Mouse (Mus musculus) spleen, postnatal 36 days (tissue): ENCODE measurements around the gene D430041D05Rik.

Experiments used
- DNase-seq, 2 experiments: peaks; one replicate each; pipeline ENCODE4 v3.0.0; 2022; ENCODE audit warnings: low spot score in 2 of 2, mixed read lengths in 1 of 2

The D430041D05Rik gene

GRCm38 (mm10) chr2:104282835-104283234 is 128.0 kb downstream of the D430041D05Rik start:
- DNase-seq, result no peak

DNA sequence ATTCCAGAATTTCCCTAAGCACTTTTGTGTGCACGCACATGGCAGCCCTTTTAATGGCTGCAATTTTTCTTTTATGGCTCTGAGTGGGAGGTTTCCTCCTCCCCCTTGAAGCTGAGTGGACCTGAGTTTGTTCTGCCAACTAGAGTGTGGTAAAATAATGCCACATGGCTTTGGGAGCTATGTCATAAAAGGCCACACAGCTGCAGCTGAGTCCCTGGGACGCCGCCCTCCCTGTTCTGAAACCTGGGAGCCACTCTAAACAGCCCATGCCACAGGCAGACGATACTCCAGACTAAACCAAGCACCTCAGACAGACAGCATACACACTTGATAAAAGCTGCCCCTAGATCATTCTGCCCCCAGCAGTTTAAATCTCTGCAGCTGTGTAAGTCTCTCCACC is 143.8 kb downstream of the D430041D05Rik start:
- DNase-seq, result no peak

- no peak for DNase-seq
These were observed 149.1 kb downstream of the D430041D05Rik start for GRCm38 (mm10) chr2:104261741-104262067.

DNA sequence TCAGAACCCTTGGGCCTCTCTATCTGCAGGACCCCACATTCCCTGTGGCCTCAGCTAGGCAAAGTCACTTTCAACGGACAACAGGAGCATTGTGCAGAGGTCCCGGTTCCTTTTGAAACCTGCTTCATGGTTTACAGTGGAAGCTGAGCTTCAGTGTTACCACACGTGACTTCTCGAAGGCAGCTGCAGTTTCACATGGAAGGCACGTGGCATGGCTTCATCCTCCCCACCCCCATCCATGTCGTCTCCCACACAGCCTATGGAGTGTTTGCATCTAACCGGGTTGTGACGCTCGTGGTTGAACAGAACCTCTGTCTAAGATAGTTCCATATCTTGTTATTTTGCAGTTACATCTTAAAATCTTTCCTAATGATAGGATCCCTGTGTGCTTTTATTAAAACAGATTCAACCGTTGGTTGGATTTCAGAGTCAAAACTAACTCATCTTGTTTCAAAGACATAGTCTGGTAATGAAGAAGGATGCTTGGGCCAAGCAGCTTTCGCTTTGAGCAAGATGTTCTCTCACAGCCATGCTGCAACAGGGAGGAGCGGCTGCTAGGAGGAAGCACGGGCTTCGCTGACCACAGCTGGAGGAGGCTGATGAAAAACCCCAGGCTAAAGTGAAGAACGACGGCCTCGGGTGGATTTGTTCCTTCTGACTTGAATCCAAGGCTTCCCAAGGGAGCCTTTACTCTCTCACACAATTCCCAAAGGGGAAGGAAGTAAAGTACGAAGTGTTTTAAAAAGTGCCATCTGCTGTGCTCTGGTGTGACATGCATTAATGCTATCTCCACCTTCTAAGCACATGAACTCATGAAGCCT is 149.7 kb downstream of the D430041D05Rik start:
- DNase-seq, result no peak

DNA sequence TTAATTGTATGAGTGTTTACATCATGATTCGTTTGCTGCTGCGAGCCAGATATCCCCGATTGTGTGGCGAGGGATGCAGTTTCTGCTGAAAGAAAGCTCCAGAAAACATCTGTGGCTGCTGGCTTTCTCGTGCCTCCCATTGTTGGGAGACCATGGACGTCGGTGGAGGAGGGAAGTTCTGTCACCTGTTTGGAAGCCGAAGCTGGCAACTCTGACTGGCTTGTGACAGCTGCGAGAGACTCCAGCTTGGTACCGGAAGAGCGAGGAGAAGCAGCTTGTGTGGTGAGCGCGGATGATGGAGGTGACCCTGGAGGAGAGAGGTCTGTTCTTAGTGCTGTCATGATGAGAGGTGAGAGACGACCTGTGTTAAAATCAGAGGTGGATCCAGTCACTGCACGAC is 154.2 kb downstream of the D430041D05Rik start:
- DNase-seq, result no peak

DNA sequence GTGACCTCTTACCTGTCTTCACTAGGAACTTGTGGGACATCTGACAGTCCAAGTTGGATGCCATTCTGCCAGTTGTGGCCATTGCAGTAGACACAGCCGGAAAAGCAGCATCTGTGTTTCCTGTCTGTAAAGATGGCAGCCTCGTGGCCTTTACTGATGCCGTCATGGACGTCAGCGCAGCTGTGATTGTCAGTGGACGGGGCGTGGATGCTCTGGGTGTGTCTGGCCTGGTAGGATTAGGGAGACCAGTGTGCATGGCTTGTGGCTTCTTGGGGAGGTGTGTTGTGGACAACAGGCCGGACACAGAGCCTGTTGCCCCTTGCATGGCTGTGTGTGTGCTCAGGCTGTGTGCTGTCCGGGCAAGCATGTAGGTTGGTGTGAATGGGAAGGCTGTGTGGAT is 155.9 kb downstream of the D430041D05Rik start:
- no peak for DNase-seq

DNA sequence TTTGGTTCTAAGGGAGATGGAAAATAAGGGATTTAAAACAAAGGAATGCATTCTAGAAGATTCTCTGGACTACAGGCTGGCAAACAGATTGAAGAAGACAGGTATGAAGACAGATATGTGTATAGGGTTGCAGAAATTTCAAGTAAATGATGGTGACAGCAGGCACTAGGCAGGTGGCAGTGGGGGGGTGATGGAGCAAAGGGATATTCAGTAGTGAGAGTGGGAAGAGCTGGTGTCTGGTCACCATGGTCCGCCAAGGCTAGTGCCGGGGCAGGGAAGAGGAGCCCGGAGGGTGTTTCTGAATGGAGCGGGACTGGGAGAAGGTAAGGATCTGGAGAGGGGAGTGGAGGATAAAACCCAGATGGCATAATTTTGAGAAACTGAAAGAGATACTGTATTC is 157.5 kb downstream of the D430041D05Rik start:
- DNase-seq, result no peak

- DNase-seq, result no peak
These were observed 159.2 kb downstream of the D430041D05Rik start for GRCm38 (mm10) chr2:104251647-104252046.

GRCm38 (mm10) chr2:104249856-104250255 is 161.0 kb downstream of the D430041D05Rik start:
- DNase-seq, result no peak

DNA sequence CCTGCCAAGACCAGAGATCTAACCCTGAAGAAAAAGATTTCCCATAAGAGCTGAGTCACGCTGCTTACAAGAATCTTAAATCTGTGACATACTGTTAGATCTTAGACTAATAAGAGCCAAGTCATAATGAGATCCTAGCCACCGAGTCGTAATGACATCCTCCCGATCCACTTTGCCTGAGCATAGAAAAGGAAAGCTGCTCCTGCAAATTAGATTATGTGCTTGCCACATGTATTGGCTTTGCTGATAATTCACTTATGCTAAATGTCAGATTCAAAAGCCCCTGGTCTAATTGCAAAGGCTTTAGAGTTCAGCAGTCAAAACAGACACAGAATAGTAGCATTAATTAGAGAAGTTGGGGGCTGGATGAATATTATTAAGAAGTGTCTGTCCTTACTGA is 164.0 kb downstream of the D430041D05Rik start:
- DNase-seq, result no peak

DNA sequence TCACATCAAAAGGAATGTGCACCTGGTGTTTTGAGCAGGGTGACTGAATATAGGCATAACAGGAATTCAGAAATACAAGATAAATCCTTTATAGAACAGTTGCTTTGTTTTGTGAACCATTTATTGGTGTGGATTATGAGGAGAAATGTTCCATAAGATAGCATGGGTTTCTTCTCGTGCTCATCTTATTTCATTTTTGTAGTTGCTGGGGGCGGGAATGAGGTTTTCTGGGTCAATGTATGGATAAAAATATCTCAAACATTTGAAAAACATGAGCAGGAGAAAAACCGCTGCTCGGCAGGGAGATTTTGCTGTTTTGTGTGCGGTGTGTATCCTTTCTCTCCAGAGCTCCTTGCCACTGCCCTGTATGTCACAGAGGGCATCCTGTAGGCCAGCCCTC is 168.8 kb downstream of the D430041D05Rik start:
- no peak for DNase-seq

- no peak for DNase-seq
These were observed 173.7 kb downstream of the D430041D05Rik start for GRCm38 (mm10) chr2:104237141-104237540.

DNA sequence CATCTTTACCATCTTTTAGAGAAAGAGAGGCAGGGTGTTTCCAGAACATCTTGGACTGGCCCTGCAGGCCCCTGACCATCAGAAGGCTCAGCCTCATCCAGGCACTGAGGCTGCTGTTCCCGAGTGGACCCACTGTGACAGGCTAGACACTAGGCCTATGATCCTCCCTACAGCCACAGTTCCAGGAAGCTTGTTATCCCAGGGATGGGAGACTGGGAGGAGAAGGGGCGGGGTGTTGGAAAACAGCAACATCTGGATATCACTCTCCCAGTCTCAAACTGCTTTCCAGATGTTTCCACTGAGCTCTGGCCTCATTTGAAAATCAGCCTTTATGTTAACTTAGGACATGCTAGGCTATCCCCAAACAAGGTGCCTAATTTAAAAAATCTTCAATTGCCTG is 180.4 kb downstream of the D430041D05Rik start:
- no peak for DNase-seq

DNA sequence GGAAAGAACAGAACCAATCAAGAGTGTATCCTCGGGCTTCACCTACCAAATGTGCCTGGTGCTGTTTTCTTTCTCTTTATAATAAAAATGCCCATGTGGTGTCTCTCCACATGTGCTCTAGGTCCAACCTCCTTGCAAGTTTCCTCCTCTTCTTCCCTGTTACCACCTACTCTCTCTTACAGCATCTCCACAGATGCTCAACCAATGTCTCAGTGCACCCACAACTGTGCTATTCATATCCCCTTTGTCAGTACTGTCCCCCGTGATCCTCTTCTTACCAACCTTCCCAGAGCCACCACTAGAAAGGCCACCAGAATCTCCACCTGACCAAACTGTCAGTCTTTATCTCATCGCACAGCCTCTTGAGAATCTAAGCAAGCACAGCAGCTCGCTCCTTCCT is 184.8 kb downstream of the D430041D05Rik start:
- DNase-seq, result no peak

DNA sequence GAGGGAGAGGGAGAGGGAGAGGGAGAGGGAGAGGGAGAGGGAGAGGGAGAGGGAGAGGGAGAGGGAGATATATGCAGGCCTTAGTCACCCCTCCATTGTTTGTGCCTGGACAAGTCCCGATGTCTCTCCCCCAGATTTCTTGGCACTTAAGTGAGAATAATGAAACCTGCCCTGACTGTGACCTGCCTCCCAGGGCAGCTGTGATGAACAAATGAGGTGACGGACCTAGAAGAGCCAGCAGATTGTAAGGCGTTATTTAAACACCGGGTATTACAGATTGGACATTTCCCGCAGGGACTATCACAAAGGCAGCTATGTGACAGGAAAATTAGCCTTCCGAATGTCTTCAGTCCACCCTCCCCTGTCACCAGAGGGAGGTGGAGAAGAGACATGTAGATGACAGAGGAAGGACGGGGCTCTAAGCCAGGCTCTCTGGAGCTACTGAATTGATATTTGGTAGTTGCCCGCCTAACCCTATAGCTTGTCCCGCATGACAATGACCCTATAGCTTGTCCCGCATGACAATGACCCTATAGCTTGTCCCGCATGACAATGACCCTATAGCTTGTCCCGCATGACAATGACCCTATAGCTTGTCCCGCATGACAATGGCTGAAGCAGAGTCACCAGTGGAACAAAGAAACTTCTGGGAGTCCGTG is 191.0 kb downstream of the D430041D05Rik start:
- no peak for DNase-seq

DNA sequence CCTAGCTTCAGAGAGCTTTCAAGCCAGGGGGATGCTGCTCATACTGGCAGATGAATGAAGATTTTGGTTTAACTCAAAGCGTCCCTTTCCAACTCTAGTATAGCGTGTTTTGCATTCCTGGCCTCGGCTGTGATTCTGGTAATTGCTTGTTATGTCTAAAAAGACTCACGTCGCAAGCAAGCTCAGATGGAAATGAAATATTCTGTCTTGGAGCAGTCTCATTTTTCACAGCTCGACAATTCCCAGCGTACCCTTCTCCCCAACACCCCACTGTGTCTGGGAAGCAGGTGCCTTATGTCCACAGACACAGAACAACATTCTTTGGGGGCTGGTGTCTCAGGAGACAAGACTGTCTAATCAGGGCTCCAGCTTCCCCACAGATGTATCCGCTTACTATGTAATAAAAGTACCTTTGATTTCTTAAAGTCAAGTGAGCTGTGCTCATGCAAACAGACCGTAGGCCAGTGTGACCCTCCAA is 192.2 kb downstream of the D430041D05Rik start:
- DNase-seq, result no peak

DNA sequence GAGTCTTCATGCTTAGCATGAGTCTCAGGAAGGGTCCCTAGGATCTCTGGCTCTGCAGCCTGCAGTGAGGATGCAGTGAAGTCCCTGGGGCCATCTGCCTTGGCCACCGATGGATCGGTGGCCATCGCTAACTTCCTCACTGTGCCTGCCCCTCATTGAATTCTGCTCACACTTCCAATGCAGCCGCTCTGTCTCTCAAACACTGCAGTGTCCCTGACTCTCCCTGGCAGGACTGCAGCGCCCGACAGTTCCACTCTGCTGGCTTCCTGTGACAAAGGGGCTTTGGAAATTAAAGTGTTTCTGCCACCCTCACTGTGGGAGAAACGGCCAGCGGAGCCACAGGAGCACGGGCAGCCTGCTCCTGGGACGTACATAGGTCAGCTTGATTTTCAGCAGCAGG is 192.7 kb downstream of the D430041D05Rik start:
- no peak for DNase-seq

- no peak for DNase-seq
These were observed 201.4 kb downstream of the D430041D05Rik start for GRCm38 (mm10) chr2:104209408-104209807.

DNA sequence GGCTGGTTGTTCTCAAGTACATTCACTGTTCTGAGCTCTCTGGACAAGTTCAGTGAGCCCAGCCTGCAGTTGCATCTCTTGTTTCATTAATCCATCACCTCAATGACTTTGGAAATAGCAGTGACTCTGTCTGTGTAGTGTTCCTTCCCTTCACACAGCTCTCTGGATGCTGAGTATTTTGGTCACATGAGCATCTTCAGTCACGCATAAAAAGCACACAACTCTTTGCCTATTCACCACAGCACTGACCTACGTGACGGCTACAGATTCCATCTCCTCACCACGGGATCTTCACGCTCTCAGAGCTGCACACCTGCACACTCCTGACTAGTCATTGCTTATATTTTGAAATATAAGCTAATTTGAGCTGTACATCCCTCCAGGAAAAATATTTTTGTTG is 202.4 kb downstream of the D430041D05Rik start:
- no peak for DNase-seq

DNA sequence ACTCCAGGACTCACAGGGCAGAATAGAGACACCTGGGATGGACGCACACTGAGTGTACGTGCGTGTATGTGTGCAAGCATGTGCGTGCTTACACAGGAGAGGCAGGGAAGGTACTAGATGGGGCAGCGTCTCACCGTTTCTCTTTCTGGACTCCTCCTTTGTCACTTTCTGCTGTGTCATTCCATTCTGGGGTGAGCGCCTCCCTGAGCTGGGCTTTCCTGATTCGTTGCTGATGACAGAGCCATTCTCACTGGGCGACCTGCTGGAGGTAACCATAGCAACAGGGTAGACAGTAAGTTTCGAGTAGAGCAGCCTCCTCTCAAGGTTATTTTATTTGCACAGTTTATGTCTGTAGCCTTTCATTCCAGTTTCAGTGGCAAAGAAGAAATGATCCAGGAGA is 202.9 kb downstream of the D430041D05Rik start:
- no peak for DNase-seq

DNA sequence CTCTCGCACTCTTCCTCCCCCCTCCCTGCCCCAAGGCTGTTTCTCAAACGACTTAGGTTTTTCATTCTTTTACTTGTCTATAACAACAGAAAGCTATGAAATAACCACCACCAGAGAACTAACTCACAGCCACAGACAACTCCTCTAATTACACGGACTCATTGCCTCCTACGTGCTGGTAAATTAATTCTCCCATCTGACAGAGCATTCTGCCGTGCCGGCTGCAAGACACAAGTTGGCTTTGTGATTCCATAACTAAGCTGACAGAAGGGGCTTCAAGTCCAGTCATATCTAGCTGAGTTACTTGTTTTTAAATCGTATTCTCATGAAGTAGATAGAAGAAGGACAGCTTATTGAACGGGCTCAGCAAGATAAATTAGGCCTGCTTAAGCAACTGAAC is 205.2 kb downstream of the D430041D05Rik start:
- no peak for DNase-seq

DNA sequence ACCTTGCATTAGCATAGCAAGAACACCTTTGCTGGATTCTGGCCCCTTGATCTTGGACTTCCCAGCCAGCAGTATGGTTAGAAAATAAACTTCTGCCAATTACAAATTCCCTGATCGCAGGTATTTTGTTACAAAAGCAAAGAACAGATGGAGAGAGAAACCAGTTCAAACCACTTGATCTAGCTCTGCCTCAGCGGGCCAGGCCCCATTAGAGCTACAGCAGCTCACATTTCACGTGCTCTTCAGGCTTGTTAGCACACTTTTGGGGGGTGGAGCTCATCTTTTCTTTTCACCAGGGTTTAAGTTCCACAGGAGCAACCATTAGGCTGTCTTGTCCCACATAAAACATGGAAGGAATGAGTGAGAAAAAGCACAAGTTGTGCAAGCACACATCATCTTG is 210.6 kb downstream of the D430041D05Rik start:
- DNase-seq, result no peak

DNA sequence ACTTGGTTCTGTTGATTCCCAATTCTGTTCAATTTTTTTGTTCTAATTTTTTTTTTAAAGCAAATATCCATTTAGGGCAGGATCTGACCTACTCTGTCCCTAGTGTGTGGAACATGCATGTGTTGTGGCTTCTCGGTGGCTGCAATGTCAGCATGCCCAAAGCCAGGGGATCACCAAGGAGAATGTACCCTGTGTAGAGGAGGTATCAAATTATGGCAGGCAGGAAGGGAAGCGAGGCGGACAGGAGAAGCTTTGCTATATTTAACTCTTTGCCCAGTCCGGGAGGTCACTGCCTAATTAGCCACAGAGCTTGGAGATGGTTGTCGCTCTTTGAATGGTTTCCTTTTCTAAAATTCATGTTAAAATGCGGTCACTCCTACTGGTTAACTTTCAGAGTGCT is 212.6 kb downstream of the D430041D05Rik start:
- no peak for DNase-seq
